Mouse (Mus musculus) left cerebral cortex, postnatal 4 days (tissue): ENCODE data around the gene Scaf1. TPM values are rescaled to one million over a fixed set of nuclear protein-coding genes. Genes with fewer than 3 reads are reported as not detected.

Source experiments
- DNase-seq: peaks from one replicate; pipeline ENCODE4 v3.0.0-alpha.2; 2022
- intact Hi-C: fragments of 180-260 bp; cut with DNase I; formaldehyde crosslinking; loops from one replicate; pipeline ENCODE4 v1.15.1; 2025
- microRNA-seq: library from miRNA; unstranded; fragments of <30 nt; microRNA quantifications from one replicate; pipeline ENCODE4 v1.2.0, GENCODE M21; 2022
- total RNA-seq, 2 experiments: library from RNA; stranded (reverse); gene quantifications; 2 replicates each; pipeline ENCODE4 v1.2.3; 2021

The Scaf1 gene
- total RNA-seq, 2 experiments from 2014 or later = 154 TPM

- intact Hi-C loops = no loop called here
- no peak for DNase-seq
Measured at GRCm38 (mm10) chr7:44959281-44959680, 56.9 kb downstream of the Scaf1 start.

- peak; percentile 51 for DNase-seq
Measured at GRCm38 (mm10) chr7:44958208-44958607, 58.0 kb downstream of the Scaf1 start.

GRCm38 (mm10) chr7:44957183-44957835, 58.9 kb downstream of the Scaf1 start:
- intact Hi-C loops = no loop called here
- no peak for DNase-seq

More at GRCm38 (mm10) chr7:44958208-44958607, 58.0 kb downstream of the Scaf1 start:
- intact Hi-C loops = no loop called here

GRCm38 (mm10) chr7:44956266-44956665, 59.9 kb downstream of the Scaf1 start:
- DNase-seq = no peak
- intact Hi-C loops = no loop called here

GRCm38 (mm10) chr7:44955628-44956027, 60.5 kb downstream of the Scaf1 start:
- no peak for DNase-seq
- intact Hi-C loops = no loop called here

GRCm38 (mm10) chr7:44954091-44954885, 61.9 kb downstream of the Scaf1 start:
- DNase-seq = no peak
- intact Hi-C loops = no loop called here

GRCm38 (mm10) chr7:44953561-44953960, 62.6 kb downstream of the Scaf1 start:
- no peak for DNase-seq
- intact Hi-C loops = no loop called here

Small RNA genes within 50 kb of the gene (microRNA-seq; reads per million reads assigned to microRNA genes)
- 0.90 reads per million for gene Mir7054

Other genes with a start within 250 kb of the Scaf1 start
- 10 to 100 TPM; 50.3 to 51.1 TPM for gene Nup62, start 200.3 kb downstream of the Scaf1 start, total RNA-seq
- 1 to 10 TPM; 1.0 TPM for gene Il4i1, start 200.0 kb downstream of the Scaf1 start, total RNA-seq
- gene Atf5, start 199.7 kb downstream of the Scaf1 start, total RNA-seq = 10 to 100 TPM; 22.6 to 23.5 TPM
- gene Akt1s1, start 167.4 kb downstream of the Scaf1 start, total RNA-seq = 10 to 100 TPM; 74.1 to 85.4 TPM
- gene Tbc1d17, start 167.3 kb downstream of the Scaf1 start, total RNA-seq = 10 to 100 TPM; 57.1 to 68.3 TPM
- gene Pnkp, start 159.2 kb downstream of the Scaf1 start, total RNA-seq = 10 to 100 TPM; 27.5 to 29.3 TPM
- 100 to 1,000 TPM; 423 to 428 TPM for gene Ptov1, start 146.6 kb downstream of the Scaf1 start, total RNA-seq
- 100 to 1,000 TPM; 117 to 122 TPM for gene Med25, start 123.7 kb downstream of the Scaf1 start, total RNA-seq
- 10 to 100 TPM; 10.5 to 13.1 TPM for gene Fuz, start 120.3 kb downstream of the Scaf1 start, total RNA-seq
- gene Ap2a1, start 86.9 kb downstream of the Scaf1 start, total RNA-seq = 100 to 1,000 TPM; 232 to 258 TPM
- not detected for gene Tsks, start 73.2 kb downstream of the Scaf1 start, total RNA-seq
- gene Cpt1c, start 41.5 kb downstream of the Scaf1 start, total RNA-seq = 10 to 100 TPM; 59.7 to 68.8 TPM
- gene Prmt1, start 29.8 kb downstream of the Scaf1 start, total RNA-seq = 100 to 1,000 TPM; 485 to 487 TPM
- gene Irf3, start 18.7 kb downstream of the Scaf1 start, total RNA-seq = 10 to 100 TPM; 34.8 to 37.9 TPM
- 1 to 10 TPM; 4.4 to 4.7 TPM for gene Bcl2l12, start 17.7 kb downstream of the Scaf1 start, total RNA-seq
- 1 to 10 TPM; 6.9 to 7.2 TPM for gene Rras, start 1.6 kb upstream of the Scaf1 start, total RNA-seq
- gene Prr12, start 36.5 kb upstream of the Scaf1 start, total RNA-seq = 10 to 100 TPM; 77.9 to 80.6 TPM
- 10 to 100 TPM; 44.8 to 47.6 TPM for gene Nosip, start 46.1 kb upstream of the Scaf1 start, total RNA-seq
- gene Prrg2, start 46.3 kb upstream of the Scaf1 start, total RNA-seq = 1 to 10 TPM; 6.2 to 7.2 TPM
- 10 to 100 TPM; 13.0 to 16.7 TPM for gene Rcn3, start 75.9 kb upstream of the Scaf1 start, total RNA-seq
- 10 to 100 TPM; 17.7 to 18.3 TPM for gene Fcgrt, start 87.5 kb upstream of the Scaf1 start, total RNA-seq
- 100 to 1,000 TPM; 707 to 729 TPM for gene Rps11, start 108.1 kb upstream of the Scaf1 start, total RNA-seq
- gene Rpl13a, start 112.4 kb upstream of the Scaf1 start, total RNA-seq = 1,000 to 10,000 TPM in 1 of 2 experiments, 100 to 1,000 TPM in 1; 958 to 1,083 TPM
- under 1 TPM in 1 of 2 experiments, not detected in 1; 0.50 TPM for gene Gm45713, start 119.9 kb upstream of the Scaf1 start, total RNA-seq
- gene Flt3l, start 120.1 kb upstream of the Scaf1 start, total RNA-seq = 1 to 10 TPM; 2.8 to 3.0 TPM
- 100 to 1,000 TPM; 100 to 101 TPM for gene Pih1d1, start 137.9 kb upstream of the Scaf1 start, total RNA-seq
- 10 to 100 TPM; 16.7 to 16.9 TPM for gene Aldh16a1, start 138.2 kb upstream of the Scaf1 start, total RNA-seq
- gene Slc17a7, start 147.6 kb upstream of the Scaf1 start, total RNA-seq = 100 to 1,000 TPM; 267 to 292 TPM
- gene Gfy, start 163.2 kb upstream of the Scaf1 start, total RNA-seq = under 1 TPM in 1 of 2 experiments, not detected in 1; 0.38 TPM
- gene Pth2, start 164.6 kb upstream of the Scaf1 start, total RNA-seq = not detected
- gene Ccdc155, start 188.5 kb upstream of the Scaf1 start, total RNA-seq = 1 to 10 TPM; 1.1 to 1.9 TPM
- gene Dkkl1, start 195.8 kb upstream of the Scaf1 start, total RNA-seq = 10 to 100 TPM; 14.5 to 18.3 TPM
- gene Tead2, start 199.4 kb upstream of the Scaf1 start, total RNA-seq = 10 to 100 TPM; 15.1 to 17.6 TPM
- gene Cd37, start 222.8 kb upstream of the Scaf1 start, total RNA-seq = 1 to 10 TPM; 2.5 to 2.6 TPM
- 1 to 10 TPM; 1.2 to 1.8 TPM for gene Slc6a16, start 224.7 kb upstream of the Scaf1 start, total RNA-seq